Mouse (Mus musculus) neural tube, postnatal 0 days (tissue): ENCODE measurements around the gene Zc3hc1. TPM values are rescaled to one million over a fixed set of nuclear protein-coding genes. Genes with fewer than 3 reads are reported as not detected.

Experiments
- polyA plus RNA-seq: library from polyadenylated mRNA; unstranded; fragments of >200 nt; fragmentation: Nextera tagmentation; extraction: Ambion mirVana; gene quantifications from 2 replicates; pipeline ENCODE4 v1.2.1, GENCODE M21; 2015

Gene Zc3hc1
- 47.6 and 48.0 TPM in 2 replicates for polyA plus RNA-seq

GRCm38 (mm10) chr6:30390714-30391697 is at the start of gene Zc3hc1:
Gene Zc3hc1, minus strand, starts transcription at chr6:30391028.

DNA sequence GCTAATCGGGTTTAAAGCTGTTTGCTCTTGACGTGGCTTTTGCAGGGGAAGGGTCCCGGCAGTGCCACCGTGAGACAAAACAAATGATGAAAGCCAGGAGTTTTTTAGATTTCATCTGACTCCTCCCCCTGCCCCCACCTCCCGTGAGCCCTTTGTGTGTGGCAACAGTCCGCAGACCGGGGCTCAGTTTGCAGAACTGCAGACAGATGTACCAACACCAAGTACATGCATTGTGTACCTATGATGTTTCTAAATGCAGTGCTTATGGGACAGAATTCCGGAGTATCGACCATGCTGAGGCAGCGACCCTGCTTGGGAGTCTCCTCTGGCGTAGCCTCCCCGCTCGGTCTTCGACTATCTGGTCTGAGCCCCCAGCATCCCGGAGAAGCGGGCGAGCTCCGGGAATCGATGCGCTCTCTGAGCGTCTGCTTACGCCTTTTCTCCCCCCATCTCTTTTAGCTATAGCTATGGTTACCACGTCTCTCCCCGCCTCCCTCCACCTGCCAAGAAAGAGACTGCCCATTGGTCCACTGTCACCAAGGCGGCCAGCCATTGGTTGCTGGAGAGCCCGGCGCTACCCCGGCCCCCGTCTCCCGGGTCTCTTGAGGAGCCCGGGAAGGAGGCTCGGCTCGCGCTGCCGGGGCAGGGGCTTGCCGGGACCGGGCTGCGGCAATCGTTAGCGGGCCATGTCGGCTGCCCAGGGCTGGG is 10.6 kb upstream of the Zc3hc1 start, which contains the start of gene Klhdc10:
TSS of gene Klhdc10 (plus strand) at position 561 of the 708 bp plus-strand sequence.

Other genes starting within 250 kb of the Zc3hc1 start
- gene Ube2h, start 86.5 kb downstream of the Zc3hc1 start, polyA plus RNA-seq = 43.2 TPM in 2 replicates
- 22.4 and 25.4 TPM in 2 replicates for gene Klhdc10, start 10.8 kb upstream of the Zc3hc1 start, polyA plus RNA-seq
- 15.8 and 17.2 TPM in 2 replicates for gene Tmem209, start 118.8 kb upstream of the Zc3hc1 start, polyA plus RNA-seq
- gene Ssmem1, start 118.8 kb upstream of the Zc3hc1 start, polyA plus RNA-seq = 0.28 TPM in 1 of 2 replicates, not detected in the other
- 14.9 and 18.2 TPM in 2 replicates for gene Cpa2, start 150.6 kb upstream of the Zc3hc1 start, polyA plus RNA-seq
- gene Cpa4, start 177.3 kb upstream of the Zc3hc1 start, polyA plus RNA-seq = 0.34 and 0.42 TPM in 2 replicates
- gene Cpa5, start 220.0 kb upstream of the Zc3hc1 start, polyA plus RNA-seq = not detected in 2 replicates
- 0.43 and 0.46 TPM in 2 replicates for gene Cpa1, start 248.2 kb upstream of the Zc3hc1 start, polyA plus RNA-seq